Mouse (Mus musculus) cerebellum, adult 8-10 months (tissue): ENCODE measurements around the gene Myof.

Experiments
- DNase-seq: peaks from one replicate; pipeline ENCODE4 v3.0.0; 2022

The Myof gene

GRCm38 (mm10) chr19:38038267-38038666 is 5.1 kb downstream of the Myof start:
- DNase-seq, result no peak

GRCm38 (mm10) chr19:38035766-38036165 is 7.6 kb downstream of the Myof start:
- DNase-seq, result no peak

GRCm38 (mm10) chr19:38034696-38035095 is 8.7 kb downstream of the Myof start:
- no peak for DNase-seq

- no peak for DNase-seq
These were observed 9.7 kb downstream of the Myof start for GRCm38 (mm10) chr19:38033735-38034057.

GRCm38 (mm10) chr19:38032993-38033734 is 10.2 kb downstream of the Myof start:
- no peak for DNase-seq

GRCm38 (mm10) chr19:38031144-38031543 is 12.2 kb downstream of the Myof start:
- DNase-seq, result no peak

- DNase-seq, result no peak
These were observed 12.7 kb downstream of the Myof start for GRCm38 (mm10) chr19:38030673-38031137.

- DNase-seq, result no peak
These were observed 13.5 kb downstream of the Myof start for GRCm38 (mm10) chr19:38029871-38030270.

- no peak for DNase-seq
These were observed 14.1 kb downstream of the Myof start for GRCm38 (mm10) chr19:38029292-38029691.

GRCm38 (mm10) chr19:38027881-38028521 is 15.4 kb downstream of the Myof start:
- no peak for DNase-seq

GRCm38 (mm10) chr19:38027389-38027788 is 16.0 kb downstream of the Myof start:
- DNase-seq, result no peak

- DNase-seq, result no peak
These were observed 17.2 kb downstream of the Myof start for GRCm38 (mm10) chr19:38026211-38026624.

GRCm38 (mm10) chr19:38025254-38026041 is 17.9 kb downstream of the Myof start:
- DNase-seq, result no peak

GRCm38 (mm10) chr19:38023603-38024002 is 19.8 kb downstream of the Myof start:
- no peak for DNase-seq

- no peak for DNase-seq
These were observed 20.7 kb downstream of the Myof start for GRCm38 (mm10) chr19:38022710-38023109.

GRCm38 (mm10) chr19:38015873-38016254 is 27.5 kb downstream of the Myof start:
- DNase-seq, result no peak

- DNase-seq, result no peak
These were observed 28.1 kb downstream of the Myof start for GRCm38 (mm10) chr19:38015180-38015872.

GRCm38 (mm10) chr19:38014443-38014842 is 28.9 kb downstream of the Myof start:
- no peak for DNase-seq

- DNase-seq, result no peak
These were observed 32.0 kb downstream of the Myof start for GRCm38 (mm10) chr19:38011379-38011778.

GRCm38 (mm10) chr19:38004809-38005380 is 38.5 kb downstream of the Myof start:
- no peak for DNase-seq

- no peak for DNase-seq
These were observed 39.5 kb downstream of the Myof start for GRCm38 (mm10) chr19:38003671-38004521.

GRCm38 (mm10) chr19:38002816-38003215 is 40.6 kb downstream of the Myof start:
- DNase-seq, result no peak
